Mouse (Mus musculus) cerebellum, adult (tissue): ENCODE results near the gene Pinlyp.
A peak's percentile ranks its signal among the peaks of the same experiment; 100 is the strongest.

Experiments used
- ATAC-seq: cut with Nextera tagmentation; 2 replicates; pipeline ENCODE4 v1.9.2; 2017; ENCODE audit warnings: mild to moderate bottlenecking, moderate library complexity, mixed read lengths; ENCODE audit not compliant: insufficient number of reproducible peaks, low FRiP score, low TSS enrichment

Gene Pinlyp

GRCm38 (mm10) chr7:24546068-24546614, at the start of gene Pinlyp, which contains the start of gene Xrcc1:
Pinlyp (minus strand) TSS chr7:24546118.
Xrcc1 (plus strand) TSS chr7:24546289.
- no peak for ATAC-seq

- ATAC-seq: no peak
These were observed 49.5 kb upstream of the Pinlyp start for GRCm38 (mm10) chr7:24595464-24595863.

DNA sequence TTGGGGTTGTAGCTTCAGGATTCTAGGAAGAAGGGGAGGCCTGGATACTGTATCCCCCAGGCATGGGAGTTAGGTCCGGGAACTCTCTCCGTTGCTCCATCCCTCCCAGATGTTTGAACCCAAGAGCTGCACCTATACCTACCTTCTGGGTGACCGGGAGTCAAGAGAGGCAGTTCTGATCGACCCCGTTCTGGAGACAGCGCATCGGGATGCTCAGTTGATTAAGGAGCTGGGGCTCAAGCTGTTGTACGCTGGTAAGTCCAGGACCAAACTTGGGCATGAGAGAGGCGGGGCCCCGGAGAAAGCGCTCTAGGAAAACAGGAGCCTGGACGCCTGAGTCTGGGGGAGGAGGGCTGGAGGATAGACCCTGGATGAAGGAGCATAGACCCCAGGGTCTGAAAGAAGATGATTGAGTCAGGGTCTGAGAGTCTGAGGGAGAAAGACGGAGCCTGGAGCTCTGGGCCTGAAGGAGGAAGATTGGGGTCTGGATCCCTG, 48.4 kb upstream of the Pinlyp start:
- ATAC-seq: no peak

- ATAC-seq: peak; percentile 87; the same call in 1 of the 2 replicates
These were observed 47.8 kb upstream of the Pinlyp start for GRCm38 (mm10) chr7:24593621-24594308.

- ATAC-seq: no peak
These were observed 46.9 kb upstream of the Pinlyp start for GRCm38 (mm10) chr7:24592781-24593180.

- ATAC-seq: no peak
These were observed 46.2 kb upstream of the Pinlyp start for GRCm38 (mm10) chr7:24592163-24592562.

DNA sequence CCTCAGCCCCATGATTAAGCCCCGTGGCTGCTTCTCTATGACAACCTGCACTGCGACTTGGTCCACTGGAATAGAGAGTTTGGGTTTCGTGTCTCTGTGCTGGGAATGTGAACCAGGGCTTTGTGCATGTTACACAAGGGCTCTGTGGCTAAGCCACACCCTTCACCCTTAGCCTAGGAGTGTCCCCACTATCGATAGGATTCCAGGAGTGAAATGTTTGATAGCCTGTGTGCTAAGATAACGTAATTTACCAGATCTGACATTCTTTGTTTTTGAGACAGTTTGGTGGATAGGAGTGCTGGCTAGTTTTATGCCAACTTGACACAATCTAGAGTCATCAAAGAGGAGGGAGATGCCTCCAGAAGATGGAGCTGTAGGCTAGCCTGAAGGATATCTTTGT, 45.8 kb upstream of the Pinlyp start:
- ATAC-seq: no peak

DNA sequence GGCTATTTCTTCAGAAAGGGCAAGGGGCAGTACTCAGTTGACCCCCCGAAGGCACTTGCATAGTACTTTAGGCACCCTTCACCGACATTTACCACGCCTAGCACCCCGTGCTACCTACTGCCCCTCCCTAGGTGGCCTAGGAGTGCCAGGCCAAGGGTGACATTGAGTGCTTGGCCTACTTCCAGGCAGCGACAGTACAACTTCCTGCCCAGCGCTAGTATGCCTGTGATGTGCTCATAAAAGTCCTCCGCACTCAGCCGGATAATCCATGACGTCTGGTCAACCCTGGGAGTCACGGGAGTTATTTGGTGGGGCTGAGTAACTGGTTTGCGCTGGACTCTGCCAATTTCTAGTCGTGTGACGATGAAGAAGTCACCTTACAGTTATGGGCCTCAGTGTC, 42.4 kb upstream of the Pinlyp start:
- ATAC-seq: no peak

DNA sequence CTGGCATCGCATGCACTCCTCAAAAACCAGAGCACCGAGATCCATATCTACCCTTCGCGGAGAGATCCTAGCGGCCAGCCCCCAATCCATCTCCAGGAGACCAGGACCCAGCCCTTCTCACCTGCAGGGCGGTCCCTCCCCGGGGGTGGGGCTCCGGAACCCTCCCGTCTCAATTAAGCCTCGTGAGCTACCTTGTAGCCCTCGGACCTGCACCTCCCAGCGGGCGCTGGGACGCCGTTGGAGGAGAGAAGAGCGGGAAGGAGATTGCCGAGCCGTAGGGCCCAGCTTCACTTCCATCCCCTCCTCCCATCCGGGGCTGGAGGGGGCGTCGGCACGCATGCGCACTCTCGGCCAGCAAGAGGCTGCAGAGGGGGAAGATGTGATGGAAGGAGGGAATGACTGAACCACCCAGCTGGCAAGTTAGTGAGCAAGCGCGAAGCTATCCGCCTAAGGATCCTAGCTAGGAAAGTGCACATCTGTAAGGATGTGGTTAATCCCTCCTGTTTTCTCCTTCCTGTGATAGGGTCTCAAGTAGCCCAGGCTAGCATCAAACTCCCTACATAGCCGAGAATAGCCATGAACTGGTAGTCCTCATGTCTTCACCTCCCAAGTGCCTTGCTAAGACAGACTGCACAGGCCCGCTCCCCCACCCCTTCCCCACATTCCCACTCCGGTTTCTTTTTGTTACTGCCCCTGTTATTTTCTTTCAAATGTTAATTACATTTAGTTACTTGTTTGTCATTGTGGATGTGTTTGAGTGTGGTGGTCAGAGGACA, 41.6 kb upstream of the Pinlyp start, which contains the start of the genes Ethe1 and Zfp575:
TSS of gene Ethe1 (plus strand) at position 214 of the 776 bp plus-strand sequence.
TSS of gene Zfp575 (minus strand) at position 312 of the 776 bp plus-strand sequence.
- ATAC-seq: peak; percentile 31; the same call in 1 of the 2 replicates

- ATAC-seq: no peak
These were observed 40.9 kb upstream of the Pinlyp start for GRCm38 (mm10) chr7:24586828-24587227.

DNA sequence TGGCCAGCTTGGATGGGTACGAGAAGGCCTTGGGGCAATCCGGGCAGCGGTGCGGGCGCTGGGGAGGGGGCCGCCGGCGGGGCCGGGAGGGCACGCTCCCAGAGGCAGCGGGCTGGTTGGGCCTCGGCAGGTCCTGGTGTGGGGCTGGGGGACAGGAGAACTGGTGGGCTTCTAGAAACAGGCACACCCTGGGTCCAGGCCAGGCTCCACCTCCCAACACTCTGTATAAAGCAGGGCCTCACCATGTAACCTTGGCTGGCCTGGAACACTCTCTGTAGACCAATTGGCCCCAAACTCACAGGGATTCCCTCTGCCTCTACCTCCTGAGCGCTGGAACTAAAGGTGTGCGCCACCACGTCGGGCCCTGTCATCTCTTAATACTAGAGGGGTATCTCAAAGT, 40.1 kb upstream of the Pinlyp start:
- ATAC-seq: no peak

DNA sequence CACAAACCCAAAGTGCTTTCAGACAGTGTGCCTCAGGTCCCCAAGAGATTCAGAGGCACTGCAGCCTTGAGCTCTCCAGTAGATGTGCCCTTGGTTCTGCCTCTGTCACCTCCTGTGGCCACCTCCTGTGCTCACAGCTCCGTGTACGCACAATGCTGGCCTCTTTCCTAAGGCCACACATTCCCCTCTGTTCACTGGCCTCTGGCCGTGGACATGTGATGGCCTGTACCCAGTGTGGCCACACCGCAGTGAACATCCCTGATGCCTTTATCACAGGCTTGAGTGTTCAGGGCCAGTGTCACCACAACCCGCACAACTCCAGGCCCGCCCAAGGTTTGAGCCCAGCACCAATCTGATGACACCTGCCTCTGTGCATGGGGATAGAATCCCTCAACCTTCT, 39.0 kb upstream of the Pinlyp start:
- ATAC-seq: no peak

DNA sequence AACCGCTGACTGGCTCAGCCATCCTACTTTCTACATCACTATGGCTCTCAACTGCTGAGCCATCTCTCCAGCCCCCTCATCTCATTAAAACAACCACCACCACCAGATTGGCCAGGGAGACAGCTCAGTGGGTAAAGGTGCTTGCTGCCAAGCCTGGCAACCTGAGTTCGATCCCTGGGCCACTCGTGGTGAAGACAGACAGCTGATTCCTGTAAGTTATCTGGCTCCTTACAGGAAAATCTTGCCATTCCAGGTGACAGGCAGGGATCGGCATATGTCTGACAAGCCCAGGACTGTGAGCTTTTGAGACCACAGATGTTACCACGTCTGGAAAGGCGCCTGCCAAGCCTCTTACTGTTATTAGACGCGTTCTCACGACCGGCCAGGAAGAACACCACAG, 31.9 kb upstream of the Pinlyp start:
- no peak for ATAC-seq

DNA sequence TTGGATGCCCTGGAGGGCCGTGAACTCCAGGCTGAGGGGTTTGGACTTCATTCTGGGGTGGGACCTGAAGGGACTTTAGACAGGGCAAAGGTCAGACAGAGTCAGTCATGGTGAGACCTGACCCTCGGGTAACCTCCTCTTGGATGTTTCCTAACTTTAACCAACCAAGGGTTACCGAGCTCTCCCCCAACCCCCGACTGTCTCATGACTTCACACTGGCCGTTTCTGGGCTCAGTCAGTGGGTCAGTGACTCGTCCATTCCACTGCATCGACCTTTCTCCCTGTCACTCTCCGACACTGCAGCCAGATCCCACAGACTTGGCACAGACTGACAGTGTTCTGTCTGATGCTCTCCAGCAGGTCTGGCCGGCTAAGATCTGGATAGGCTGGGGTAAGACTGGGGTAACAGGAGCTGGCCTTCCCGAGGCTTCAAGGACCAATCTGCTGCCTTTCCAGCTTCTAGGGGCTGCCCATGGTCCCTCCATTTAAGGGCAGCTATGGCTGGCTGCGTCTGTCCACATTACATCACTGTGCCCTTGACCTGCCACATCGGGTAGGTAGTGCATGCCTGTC, 28.4 kb upstream of the Pinlyp start:
- no peak for ATAC-seq

DNA sequence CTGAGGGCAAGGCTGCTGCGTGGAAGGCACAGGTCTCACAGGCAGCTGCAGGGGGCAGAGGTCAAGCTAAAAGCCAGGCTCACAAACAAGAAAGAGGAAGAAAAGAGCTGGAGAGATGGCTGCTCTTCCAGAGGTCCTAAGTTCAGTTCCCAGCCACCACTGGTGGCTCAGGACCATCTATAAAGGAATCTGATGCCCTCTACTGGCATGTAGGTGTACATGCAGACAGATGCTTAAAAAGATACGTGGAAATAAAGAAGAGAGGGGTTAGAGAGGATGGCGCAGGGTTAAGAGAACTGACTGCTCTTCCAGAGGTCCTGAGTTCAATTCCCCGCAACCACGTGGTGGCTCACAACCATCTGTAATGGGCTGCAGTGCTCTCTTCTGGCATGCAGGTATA, 26.5 kb upstream of the Pinlyp start:
- no peak for ATAC-seq

DNA sequence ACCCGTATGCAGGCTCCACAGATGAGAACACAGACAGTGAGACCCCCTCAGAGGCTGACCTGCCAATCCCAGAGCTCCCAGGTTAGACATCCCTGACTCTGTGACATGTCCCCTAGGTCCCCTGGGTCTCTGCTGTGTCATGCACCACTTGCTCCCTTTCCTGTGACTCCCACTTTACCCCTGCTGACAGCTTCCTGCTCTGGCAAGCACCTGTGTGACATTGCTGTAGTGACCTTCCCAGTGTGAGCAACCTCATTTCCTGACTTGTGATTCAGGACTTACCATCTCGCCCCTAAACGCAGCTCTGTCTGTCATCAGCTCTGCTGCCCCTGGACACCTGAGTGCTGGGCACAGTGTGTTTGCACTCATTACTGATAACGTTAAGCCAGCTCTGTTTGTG, 25.2 kb upstream of the Pinlyp start:
- no peak for ATAC-seq

DNA sequence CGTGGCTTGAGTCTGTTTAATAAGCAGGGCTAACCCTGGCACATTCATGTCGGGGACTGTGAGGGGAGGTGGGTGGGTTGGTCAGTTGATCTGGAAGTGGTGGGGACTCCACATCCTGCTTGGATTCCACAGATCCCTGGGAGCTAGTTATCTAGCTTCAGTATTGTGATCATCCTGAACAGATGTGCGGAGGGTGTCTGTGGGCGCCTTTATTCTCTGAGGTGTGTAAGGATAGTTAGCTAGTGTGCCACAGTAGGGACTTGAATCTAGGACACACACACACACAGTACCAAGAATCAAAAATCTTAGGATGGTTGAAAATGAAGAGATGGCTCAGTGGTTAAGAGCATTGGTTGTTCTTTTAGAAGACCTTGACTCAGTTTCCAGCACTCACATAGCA, 22.6 kb upstream of the Pinlyp start:
- ATAC-seq: no peak

DNA sequence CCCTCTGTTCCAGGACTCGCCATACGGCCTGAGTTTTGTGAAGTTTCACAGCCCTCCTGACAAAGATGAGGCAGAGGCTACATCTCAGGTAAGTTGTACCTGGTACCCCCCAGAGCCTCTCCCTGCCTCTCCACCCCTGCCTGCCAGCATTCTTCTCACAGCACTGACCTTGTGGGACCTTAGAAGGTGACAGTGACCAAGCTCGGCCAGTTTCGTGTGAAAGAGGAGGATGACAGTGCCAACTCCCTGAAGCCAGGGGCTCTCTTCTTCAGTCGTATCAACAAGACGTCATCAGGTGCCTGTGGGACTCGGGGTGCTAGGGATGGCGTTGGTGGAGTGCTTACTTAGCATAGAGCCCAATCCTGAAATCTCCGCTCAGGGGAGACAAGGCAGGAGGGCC, 20.3 kb upstream of the Pinlyp start:
- ATAC-seq: no peak

GRCm38 (mm10) chr7:24565627-24566026, 19.7 kb upstream of the Pinlyp start:
- no peak for ATAC-seq

DNA sequence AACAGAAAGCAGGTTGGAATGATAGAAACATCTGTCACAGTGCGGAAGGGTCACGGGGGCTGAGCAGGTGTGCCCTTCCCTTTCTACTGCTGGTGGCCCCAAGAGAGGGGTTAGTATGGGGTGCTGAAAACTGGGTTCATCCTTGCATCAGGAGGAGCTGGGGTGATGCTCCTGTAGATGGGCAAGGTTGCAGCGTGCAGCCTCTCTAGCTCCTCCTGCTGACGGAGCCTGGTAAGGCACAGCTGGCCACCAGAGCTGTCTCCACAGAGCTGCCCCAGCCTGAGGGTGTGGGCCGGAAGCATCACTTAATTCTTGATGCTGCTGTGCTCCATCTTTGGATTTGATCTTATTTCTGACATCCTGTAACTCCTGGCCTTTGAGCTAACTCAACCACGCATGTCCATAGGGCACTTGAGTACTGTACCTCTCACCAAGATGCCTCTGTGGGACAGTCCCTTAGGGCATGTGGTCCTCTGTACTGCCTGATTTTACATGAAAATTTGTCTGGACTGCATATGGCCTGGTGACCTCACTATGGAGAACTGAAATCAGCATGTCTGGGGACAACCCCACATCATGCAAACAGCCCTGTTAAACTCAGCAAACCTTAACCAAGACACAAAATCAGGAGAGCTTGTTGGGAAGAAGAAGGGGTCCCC, 18.8 kb upstream of the Pinlyp start:
- peak; percentile 49; the same call in 1 of the 2 replicates for ATAC-seq
